Mouse (Mus musculus) G1E-ER4 (cell line): ENCODE measurements around the gene Eme2. TPM values are rescaled to one million over a fixed set of nuclear protein-coding genes. Genes with fewer than 3 reads are reported as not detected.

Experiments used
- GATA1 ChIP-seq: IDR thresholded peaks from one replicate; pipeline ENCODE4 v1.8.0; 2012; ENCODE audit warnings: low read length, inconsistent platforms
- polyA plus RNA-seq: library from polyadenylated mRNA; stranded (reverse); fragments of >175 nt; gene quantifications from 2 replicates; pipeline ENCODE4 v1.2.3, GENCODE M21; 2012

The Eme2 gene
- polyA plus RNA-seq, 1 experiment = 42.9 TPM

DNA sequence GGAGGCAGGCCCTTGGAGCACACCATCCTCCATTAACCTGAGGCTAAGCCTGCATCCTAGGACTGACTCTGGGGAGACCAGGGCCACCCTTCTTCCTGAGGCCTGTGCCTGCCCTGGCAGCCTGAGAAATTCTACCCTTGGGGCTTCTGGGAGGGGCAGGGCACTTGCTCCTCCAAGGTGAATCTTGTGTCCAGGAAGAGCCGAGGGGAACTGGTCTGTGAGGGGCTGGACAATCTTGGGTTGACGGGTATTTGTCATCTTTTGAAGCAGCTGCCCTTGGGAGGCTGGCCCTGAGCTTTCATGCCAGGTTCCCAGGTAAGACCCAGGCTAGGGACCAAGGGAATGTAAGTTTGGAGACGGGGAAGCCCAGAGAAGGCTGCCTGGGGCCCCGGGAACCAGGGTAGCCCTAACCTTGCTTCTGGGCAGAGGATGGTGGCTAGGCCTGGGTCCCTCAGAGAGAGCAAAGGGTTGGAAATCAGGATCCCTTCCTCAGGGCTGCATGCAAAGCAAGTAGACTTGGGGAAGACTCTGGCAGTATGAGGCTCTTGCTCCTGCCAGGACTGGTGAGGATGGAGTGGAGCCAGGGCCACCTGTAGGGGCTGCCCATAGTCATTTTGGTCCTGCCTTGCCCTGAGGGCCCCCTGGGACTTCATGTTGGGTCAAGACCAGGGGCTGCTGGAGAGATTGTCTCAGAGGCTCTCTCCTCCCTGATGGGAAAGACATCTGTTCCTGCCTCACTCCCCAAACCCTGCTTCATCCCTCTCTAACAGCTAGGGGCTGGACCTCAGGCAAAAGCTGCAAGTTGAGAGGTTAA, 3.4 kb upstream of the Eme2 start:
- no peak for TF ChIP-seq GATA1

DNA sequence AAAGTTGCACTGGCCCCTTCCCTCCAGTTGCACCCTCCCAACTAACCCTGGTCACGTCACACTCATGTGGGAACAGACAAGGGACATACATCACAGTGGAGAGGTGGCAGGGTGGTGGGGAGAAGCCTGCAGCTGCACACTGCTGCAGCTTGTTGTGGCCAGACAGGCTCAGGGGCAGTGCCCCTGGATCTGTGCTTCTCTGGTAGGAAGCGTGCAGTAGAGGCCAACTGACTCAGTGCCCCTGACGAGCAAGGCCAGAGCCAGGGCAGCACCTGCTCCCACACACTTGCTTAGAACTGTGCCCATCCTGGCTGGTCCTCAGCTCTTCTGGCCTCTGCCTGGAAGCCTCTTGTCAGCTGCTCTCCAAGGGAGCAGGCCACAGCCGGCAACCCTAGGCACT, 2.7 kb upstream of the Eme2 start:
- TF ChIP-seq GATA1 = no peak

DNA sequence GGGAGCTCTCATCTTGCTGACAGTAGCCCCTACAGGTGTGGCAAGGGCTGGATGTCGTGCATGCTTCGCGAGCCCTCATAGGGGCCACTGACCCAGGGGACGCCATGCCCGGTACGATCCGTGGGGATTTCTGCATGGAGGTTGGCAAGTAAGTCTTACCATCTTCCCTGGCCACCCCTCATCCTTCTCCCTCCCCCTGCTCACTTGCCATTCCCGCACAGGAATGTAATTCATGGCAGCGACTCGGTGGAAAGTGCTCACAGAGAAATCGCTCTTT, 2.0 kb upstream of the Eme2 start:
- TF ChIP-seq GATA1 = no peak

DNA sequence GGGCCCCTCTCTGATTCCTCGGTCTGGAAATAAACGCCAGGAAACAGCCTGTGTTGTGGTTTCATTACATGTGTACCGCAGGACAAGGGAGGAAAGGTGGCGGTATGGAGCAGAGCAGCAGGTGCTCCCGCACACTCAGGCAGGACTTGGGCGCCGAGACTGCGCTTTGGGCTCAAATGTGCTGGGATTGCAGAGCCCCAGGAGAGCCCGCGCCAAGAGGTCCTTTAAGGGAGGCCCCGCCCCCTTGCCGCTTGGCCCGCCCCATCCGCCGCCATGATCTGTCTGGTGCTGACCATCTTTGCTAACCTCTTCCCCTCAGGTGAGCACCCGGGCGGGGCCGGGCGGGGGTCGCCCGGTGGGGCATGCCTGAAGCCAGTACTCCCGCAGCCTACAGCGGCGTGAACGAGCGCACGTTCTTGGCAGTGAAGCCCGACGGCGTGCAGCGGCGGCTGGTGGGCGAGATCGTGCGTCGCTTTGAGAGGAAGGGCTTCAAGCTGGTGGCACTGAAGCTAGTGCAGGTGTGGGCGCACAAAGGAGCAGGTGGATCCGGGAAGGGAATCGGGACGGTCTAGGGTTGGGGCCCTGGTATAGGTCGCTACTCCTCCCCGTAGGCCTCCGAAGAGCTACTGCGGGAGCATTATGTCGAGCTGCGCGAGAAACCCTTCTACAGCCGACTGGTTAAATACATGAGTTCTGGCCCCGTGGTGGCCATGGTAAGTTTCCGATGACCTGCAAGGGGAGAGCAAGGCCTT, 1.5 kb upstream of the Eme2 start, which contains the start of gene Nme3:
Gene Nme3, plus strand, starts transcription at position 260 of the 752 bp plus-strand sequence.
- TF ChIP-seq GATA1 = no peak

DNA sequence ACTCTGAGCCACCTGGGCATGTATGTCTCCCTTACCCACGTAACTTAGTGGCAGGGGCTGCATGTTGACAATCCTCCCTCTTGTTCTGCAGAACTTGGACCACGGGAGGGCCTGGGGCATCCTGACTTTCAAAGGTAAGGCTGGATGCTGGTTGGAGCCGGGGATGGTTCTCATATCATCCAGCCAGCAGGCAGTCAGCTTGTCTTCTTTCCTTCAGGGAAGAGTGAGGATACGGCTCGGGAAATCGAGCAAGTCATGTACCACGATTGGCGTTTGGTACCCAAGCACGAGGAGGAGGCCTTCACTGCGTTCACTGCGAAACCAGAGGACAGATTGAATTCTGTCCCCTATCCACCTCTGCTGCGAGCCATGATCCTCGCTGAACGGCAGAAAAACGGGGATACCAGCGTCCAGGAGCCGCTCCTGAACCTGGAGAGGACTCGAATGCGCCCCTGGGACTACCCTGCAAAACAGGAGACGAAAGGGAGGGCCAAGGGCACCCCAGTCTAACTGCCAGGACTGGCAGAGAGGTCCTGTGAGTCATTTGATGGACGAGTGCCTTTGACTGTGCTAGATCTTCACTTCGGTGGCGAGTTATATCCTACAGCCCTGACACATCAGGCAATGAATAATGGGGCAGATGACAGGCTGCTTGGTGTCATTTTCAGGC, 819 bp upstream of the Eme2 start:
- TF ChIP-seq GATA1 = no peak

- TF ChIP-seq GATA1 = no peak
These were observed 559 bp downstream of the Eme2 start for GRCm38 (mm10) chr17:24894061-24894994.

DNA sequence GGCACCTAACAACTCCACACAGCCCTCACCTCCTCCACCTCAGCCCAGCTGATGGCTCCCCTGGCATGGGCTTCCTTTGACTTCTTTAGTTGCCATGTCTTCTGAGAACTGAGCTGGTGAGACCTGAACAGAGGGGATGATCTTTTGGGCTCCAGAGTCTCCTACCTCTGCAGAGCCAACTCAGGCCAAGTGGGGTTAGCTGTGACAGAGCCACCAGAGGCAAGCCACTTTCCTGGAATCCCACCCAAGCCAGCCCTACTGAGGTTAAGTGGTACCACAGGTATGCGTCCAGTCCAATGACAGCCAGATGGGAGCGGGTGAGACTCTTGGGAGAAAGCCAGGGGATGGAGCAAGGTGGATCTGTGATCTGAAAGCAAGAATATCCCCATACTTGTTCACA, 1.6 kb downstream of the Eme2 start:
- no peak for TF ChIP-seq GATA1

- no peak for TF ChIP-seq GATA1
These were observed 2.1 kb downstream of the Eme2 start for GRCm38 (mm10) chr17:24892785-24893184.

DNA sequence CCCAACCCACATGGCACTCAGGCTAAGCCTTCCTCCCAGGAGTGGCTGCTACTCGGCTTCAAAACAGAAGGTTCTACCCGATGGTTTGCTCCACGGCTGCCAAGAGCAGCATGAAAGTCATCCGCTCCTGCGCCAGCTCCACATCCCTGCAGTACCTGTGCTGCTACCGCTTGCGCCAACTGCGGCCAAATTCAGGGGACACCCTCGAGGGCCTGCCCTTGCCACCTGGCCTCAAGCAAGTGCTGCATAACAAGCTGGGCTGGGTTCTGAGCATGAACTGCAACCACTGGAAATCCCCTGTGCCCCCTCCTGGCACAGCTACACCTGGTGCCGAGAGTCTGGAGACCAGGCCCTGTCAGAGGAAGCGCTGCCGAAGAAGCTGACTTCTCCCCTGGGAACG, 3.6 kb downstream of the Eme2 start:
- TF ChIP-seq GATA1 = no peak

DNA sequence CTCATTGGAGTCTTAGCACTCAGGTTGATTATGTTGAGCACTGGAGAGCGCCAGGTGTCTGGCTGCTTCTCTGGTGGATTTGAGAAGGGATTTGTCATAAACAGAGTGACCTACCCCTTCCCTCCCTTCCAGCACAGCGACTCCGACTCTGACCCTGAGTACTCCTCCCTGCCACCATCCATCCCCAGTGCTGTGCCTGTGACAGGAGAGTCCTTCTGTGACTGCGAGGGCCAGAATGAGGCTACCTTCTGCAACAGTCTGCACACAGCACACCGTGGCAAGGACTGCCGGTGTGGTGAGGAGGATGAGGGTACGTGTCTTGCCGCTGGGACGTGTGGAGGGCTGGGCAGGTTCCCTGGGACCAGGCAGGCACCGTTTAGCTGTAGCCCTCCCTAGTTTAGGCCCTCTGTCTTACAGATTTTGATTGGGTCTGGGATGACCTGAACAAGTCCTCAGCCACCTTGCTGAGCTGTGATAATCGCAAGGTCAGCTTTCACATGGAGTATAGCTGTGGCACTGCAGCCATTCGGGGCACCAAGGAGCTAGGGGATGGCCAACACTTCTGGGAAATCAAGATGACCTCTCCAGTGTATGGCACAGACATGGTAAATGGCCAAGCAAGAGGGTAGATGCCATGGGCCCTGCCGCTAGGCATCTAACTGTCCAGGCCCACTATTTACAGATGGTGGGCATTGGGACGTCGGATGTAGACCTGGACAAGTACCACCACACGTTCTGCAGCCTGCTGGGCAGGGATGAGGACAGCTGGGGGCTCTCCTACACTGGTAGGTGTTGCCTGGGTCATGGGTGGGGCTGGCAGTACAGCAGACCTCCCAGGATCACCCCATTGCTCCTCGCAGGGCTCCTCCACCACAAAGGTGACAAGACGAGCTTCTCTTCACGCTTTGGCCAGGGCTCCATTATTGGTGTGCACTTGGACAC, 4.5 kb downstream of the Eme2 start:
- no peak for TF ChIP-seq GATA1

DNA sequence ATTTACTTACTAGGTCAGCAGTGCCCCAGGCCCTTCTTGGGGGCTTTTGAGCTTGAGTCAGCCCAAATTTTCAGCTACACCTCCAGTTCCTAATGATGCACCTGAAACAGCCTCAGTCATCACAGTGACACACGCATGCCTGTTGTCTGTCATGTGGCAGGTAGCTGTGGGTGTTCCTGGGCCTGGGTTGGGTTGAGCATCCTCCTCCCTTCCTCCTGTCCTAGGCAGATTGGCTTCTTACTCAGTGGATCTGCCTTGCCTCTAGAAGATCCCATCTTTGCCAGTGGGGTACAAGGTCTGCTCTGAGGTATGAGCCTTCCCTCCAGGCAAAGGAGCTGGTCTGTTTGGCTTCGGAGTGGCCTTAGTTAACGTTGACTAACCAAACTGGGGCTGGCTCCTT, 6.0 kb downstream of the Eme2 start:
- no peak for TF ChIP-seq GATA1

- TF ChIP-seq GATA1 = no peak
These were observed 7.4 kb downstream of the Eme2 start for GRCm38 (mm10) chr17:24887291-24888080.

- TF ChIP-seq GATA1 = no peak
These were observed 8.0 kb downstream of the Eme2 start for GRCm38 (mm10) chr17:24886932-24887271.

- TF ChIP-seq GATA1 = no peak
These were observed 8.6 kb downstream of the Eme2 start, which contains the start of the genes Nubp2 and Spsb3 for GRCm38 (mm10) chr17:24886134-24886931. Nubp2 (minus strand) TSS chr17:24886349. Spsb3 (plus strand) TSS chr17:24886643.
